Mouse (Mus musculus): Measurements from ENCODE around the gene Gm438. TPM values are rescaled to one million over a fixed set of nuclear protein-coding genes. Genes with fewer than 3 reads are reported as not detected.

The Gm438 gene
- not detected in 2 replicates for polyA plus RNA-seq (2012; rRNA removed)

DNA sequence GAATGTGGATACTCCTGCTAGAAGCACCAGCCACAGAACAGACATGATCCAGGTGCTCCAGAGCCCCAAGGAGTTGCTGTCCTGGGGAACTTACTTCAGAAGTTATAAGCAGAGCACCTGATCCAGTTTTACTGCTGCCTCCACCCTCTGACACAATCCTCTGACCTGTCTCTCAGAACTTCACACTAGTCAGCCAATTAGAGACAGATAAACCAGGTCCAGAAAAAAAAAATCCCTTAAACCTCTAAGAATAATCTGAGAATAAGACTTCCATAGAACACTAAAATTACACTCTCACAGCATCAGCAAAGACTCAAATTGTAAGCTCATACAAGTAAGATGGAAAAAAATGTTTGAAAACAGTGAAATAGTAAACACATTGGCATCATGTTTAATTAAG is at the start of gene Gm438:
TSS of gene Gm438 (minus strand) at position 101 of the 400 bp plus-strand sequence.

Other genes starting within 250 kb of the Gm438 start
- gene Gm13124, start 221.4 kb downstream of the Gm438 start, polyA plus RNA-seq (2012; rRNA removed), result not detected in 2 replicates
- gene Aadacl4, start 172.9 kb downstream of the Gm438 start, polyA plus RNA-seq (2012; rRNA removed), result not detected in 2 replicates
- not detected in 2 replicates for gene Gm436, start 100.2 kb downstream of the Gm438 start, polyA plus RNA-seq (2012; rRNA removed)
- not detected in 2 replicates for gene Gm13178, start 65.2 kb downstream of the Gm438 start, polyA plus RNA-seq (2012; rRNA removed)
- gene Dhrs3, start 106.2 kb upstream of the Gm438 start, polyA plus RNA-seq (2012; rRNA removed), result 146 and 189 TPM in 2 replicates